Mouse (Mus musculus) stomach, embryonic 16.5 days (tissue): ENCODE data around the gene Trip6. TPM values are rescaled to one million over a fixed set of nuclear protein-coding genes. Genes with fewer than 3 reads are reported as not detected.

Experiments
- ATAC-seq: fragments of 200-750 bp; cut with Nextera tagmentation; 2 replicates; pipeline ENCODE4 v1.8.0; 2017; ENCODE audit warnings: moderate number of reproducible peaks, moderate TSS enrichment; ENCODE audit not compliant: insufficient read depth, low FRiP score
- H3K27ac ChIP-seq: fragments of 300-500 bp; sonication (generic); 2 replicates; pipeline ENCODE4 v1.5.1; 2014; ENCODE audit warnings: low read length
- H3K27me3 ChIP-seq: fragments of 300-500 bp; sonication (generic); 2 replicates; pipeline ENCODE4 v1.6.1; 2014; ENCODE audit warnings: low read length, control low read depth, mixed read lengths; ENCODE audit not compliant: control insufficient read depth, insufficient read depth
- H3K36me3 ChIP-seq: fragments of 300-500 bp; sonication (generic); 2 replicates; pipeline ENCODE4 v1.6.1; 2014; ENCODE audit warnings: low read length; ENCODE audit not compliant: control insufficient read depth, insufficient read depth
- H3K4me1 ChIP-seq: fragments of 300-500 bp; sonication (generic); 2 replicates; pipeline ENCODE4 v1.6.1; 2014; ENCODE audit warnings: low read length, control low read depth, mixed read lengths; ENCODE audit not compliant: control insufficient read depth, insufficient read depth
- H3K4me2 ChIP-seq: fragments of 300-500 bp; sonication (generic); 2 replicates; pipeline ENCODE4 v1.6.1; 2014; ENCODE audit warnings: low read depth, low read length, mixed read lengths
- H3K4me3 ChIP-seq: fragments of 300-500 bp; sonication (generic); replicated peaks from 2 replicates; pipeline ENCODE4 v1.5.1; 2014; ENCODE audit warnings: mild to moderate bottlenecking, low read length
- H3K9ac ChIP-seq: fragments of 300-500 bp; sonication (generic); 2 replicates; pipeline ENCODE4 v1.6.1; 2014; ENCODE audit warnings: low read length
- H3K9me3 ChIP-seq: fragments of 300-500 bp; sonication (generic); replicated peaks from 2 replicates; pipeline ENCODE4 v1.6.1; 2016; ENCODE audit warnings: low read length, control low read depth; ENCODE audit not compliant: control insufficient read depth
- WGBS: fragments of 180-500 bp; shearing (Covaris S2); extraction: QIAGEN DNeasy Blood & Tissue Kit; methylation state at CpG from one replicate; pipeline ENCODE4 v1.1.7; 2014; 5-methylcytosine and 5-hydroxymethylcytosine counted together
- polyA plus RNA-seq: library from polyadenylated mRNA; unstranded; fragments of >200 nt; fragmentation: Nextera tagmentation; extraction: Ambion mirVana; gene quantifications from 2 replicates; pipeline ENCODE4 v1.2.1, GENCODE M21; 2015

The Trip6 gene
- polyA plus RNA-seq, 1 experiment from 2014 or later: 77.6 TPM

- peaks cover 35% of the 10 kb centered on the region for H3K4me1 ChIP-seq
- H3K9me3 ChIP-seq: no peaks in the 10 kb centered on the region
- peak; percentile 6; the same call in 1 of the 2 replicates for ATAC-seq
- H3K4me2 ChIP-seq: peak overlapping the region; percentile 89
- peak overlapping the region; percentile 94 for H3K27ac ChIP-seq
- peak overlapping the region; percentile 93 for H3K4me3 ChIP-seq
- peak overlapping the region; percentile 96 for H3K9ac ChIP-seq
- WGBS: 4% methylated on average over 33 of the region's 33 CpGs
- H3K36me3 ChIP-seq: no peaks in the 10 kb centered on the region
- H3K27me3 ChIP-seq: no peaks in the 10 kb centered on the region
Measured at GRCm38 (mm10) chr5:137348482-137349383, 34.5 kb upstream of the Trip6 start.

DNA sequence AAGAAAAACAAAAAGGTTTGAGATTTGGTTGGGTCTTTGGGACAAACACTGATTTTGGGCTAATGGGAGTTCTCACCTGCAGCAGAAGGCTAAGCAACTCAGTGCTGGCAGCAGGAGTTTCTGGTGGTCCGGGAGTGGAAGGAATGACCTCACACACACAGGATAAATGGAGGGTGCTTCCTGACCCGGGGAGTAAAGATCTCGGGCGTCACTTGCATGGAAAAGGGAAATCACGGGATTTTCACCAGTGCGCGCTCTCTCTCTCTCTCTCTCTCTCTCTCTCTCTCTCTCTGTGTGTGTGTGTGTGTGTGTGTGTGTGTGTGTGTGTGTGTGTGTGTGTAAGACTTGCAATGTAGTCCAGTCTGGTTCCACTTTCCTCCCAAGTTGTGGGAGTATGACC, 33.7 kb upstream of the Trip6 start:
- Histone ChIP-seq H3K36me3 (no peaks in the 10 kb centered on the region), H3K9ac (no peak overlapping the region), H3K9me3 (no peaks in the 10 kb centered on the region), H3K27me3 (no peaks in the 10 kb centered on the region), H3K4me3 (no peak overlapping the region), H3K4me2 (peak overlapping the region; percentile 89; the same call in 1 of the 2 replicates), H3K4me1 (peaks cover 35% of the 10 kb centered on the region), H3K27ac (peak overlapping the region; percentile 94)
- ATAC-seq: no peak
- 24% methylated on average over 7 of the region's 7 CpGs for WGBS

DNA sequence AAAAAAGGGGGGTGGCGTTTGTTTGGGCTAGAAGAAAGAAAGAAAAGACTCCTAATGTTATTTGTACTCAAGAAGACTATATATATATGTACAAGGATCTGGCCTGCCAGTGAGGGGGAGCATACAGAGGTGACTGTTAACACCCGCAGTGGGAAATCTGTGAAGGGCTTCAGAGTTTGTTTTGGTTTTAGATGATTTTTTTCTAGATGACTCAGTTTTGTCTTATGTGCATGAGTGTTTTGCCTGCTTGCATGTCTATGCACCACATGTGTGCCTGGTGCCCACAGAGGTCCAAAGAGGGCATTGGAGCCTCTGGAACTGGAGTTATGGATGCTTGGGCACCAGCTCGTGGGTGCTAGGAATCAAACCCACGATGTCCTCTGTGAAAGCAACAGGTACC, 32.8 kb upstream of the Trip6 start:
- Histone ChIP-seq H3K4me3 (no peak overlapping the region), H3K27ac (peak overlapping the region; percentile 75), H3K4me2 (no peak overlapping the region), H3K9ac (no peak overlapping the region), H3K4me1 (peaks cover 26% of the 10 kb centered on the region), H3K36me3 (no peaks in the 10 kb centered on the region), H3K9me3 (no peaks in the 10 kb centered on the region), H3K27me3 (no peaks in the 10 kb centered on the region)
- ATAC-seq: no peak
- 74% methylated on average over 4 of the region's 4 CpGs for WGBS

GRCm38 (mm10) chr5:137346388-137346787, 32.2 kb upstream of the Trip6 start:
- Histone ChIP-seq H3K27ac (peak overlapping the region; percentile 75), H3K9me3 (no peaks in the 10 kb centered on the region), H3K36me3 (no peaks in the 10 kb centered on the region), H3K4me1 (peaks cover 22% of the 10 kb centered on the region), H3K27me3 (no peaks in the 10 kb centered on the region), H3K9ac (no peak overlapping the region), H3K4me2 (peak overlapping the region; percentile 31), H3K4me3 (no peak overlapping the region)
- 45% methylated on average over 1 of the region's 1 CpGs for WGBS
- ATAC-seq: no peak

GRCm38 (mm10) chr5:137345821-137346220, 31.6 kb upstream of the Trip6 start:
- ATAC-seq: peak; percentile 46
- H3K9me3 ChIP-seq: no peaks in the 10 kb centered on the region
- peaks cover 22% of the 10 kb centered on the region for H3K4me1 ChIP-seq
- WGBS: 15% methylated on average over 9 of the region's 9 CpGs
- no peak overlapping the region for H3K9ac ChIP-seq
- H3K4me3 ChIP-seq: no peak overlapping the region
- H3K27me3 ChIP-seq: no peaks in the 10 kb centered on the region
- H3K27ac ChIP-seq: peak overlapping the region; percentile 75
- peak overlapping the region; percentile 31 for H3K4me2 ChIP-seq
- no peaks in the 10 kb centered on the region for H3K36me3 ChIP-seq

DNA sequence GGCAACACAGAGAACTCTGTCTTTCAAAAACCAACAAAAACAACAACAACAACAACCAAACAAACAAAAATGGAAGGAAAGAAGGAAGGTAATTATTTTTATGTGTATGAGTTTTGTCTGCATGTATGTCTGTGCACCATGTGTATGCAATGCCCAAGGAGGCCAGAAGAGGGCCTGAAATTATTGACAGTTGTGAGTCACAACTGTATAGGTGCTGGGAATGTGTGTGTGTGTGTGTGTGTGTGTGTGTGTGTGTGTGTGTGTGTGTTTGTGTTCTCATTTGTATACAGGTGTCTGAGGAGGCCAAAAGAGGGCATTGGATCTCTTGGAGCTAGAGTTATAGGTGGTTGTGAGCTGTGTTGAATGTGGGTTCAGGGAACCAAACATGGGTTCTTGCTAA, 29.7 kb upstream of the Trip6 start:
- H3K4me3 ChIP-seq: no peak overlapping the region
- H3K9me3 ChIP-seq: no peaks in the 10 kb centered on the region
- no peak for ATAC-seq
- peaks cover 29% of the 10 kb centered on the region for H3K4me1 ChIP-seq
- no peak overlapping the region for H3K9ac ChIP-seq
- no peaks in the 10 kb centered on the region for H3K36me3 ChIP-seq
- H3K27ac ChIP-seq: no peak overlapping the region
- H3K27me3 ChIP-seq: no peaks in the 10 kb centered on the region
- H3K4me2 ChIP-seq: no peak overlapping the region

- no peaks in the 10 kb centered on the region for H3K36me3 ChIP-seq
- ATAC-seq: no peak
- 94% methylated on average over 5 of the region's 5 CpGs for WGBS
- no peak overlapping the region for H3K4me2 ChIP-seq
- no peak overlapping the region for H3K4me3 ChIP-seq
- H3K9ac ChIP-seq: no peak overlapping the region
- H3K27me3 ChIP-seq: no peaks in the 10 kb centered on the region
- H3K4me1 ChIP-seq: peaks cover 28% of the 10 kb centered on the region
- no peak overlapping the region for H3K27ac ChIP-seq
- H3K9me3 ChIP-seq: no peaks in the 10 kb centered on the region
Measured at GRCm38 (mm10) chr5:137343412-137343811, 29.2 kb upstream of the Trip6 start.

GRCm38 (mm10) chr5:137342407-137343012, 28.3 kb upstream of the Trip6 start:
- Histone ChIP-seq H3K4me2 (no peak overlapping the region), H3K27me3 (no peaks in the 10 kb centered on the region), H3K36me3 (no peaks in the 10 kb centered on the region), H3K4me1 (peaks cover 26% of the 10 kb centered on the region), H3K9ac (no peak overlapping the region), H3K27ac (no peak overlapping the region), H3K9me3 (no peaks in the 10 kb centered on the region), H3K4me3 (no peak overlapping the region)
- WGBS: 34% methylated on average over 7 of the region's 7 CpGs
- ATAC-seq: no peak

DNA sequence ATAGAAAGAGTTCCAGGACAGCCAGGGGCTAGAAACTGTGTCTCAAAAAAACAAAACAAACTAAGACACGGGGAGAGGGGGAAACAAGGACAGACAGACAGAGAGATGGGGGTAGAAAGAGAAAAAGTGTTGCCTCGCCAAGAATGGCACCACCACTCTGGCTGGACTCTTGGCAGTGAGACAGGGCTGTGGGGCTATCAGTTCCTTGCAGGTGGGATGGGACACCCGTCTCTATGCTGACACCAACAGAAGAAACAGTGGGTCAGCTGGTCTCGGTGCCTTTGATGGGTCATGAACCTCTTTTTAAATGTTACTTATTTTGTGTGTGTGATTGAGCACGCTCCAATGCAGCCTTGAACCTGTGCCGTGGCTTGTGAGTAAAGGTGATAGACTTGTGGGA, 26.0 kb upstream of the Trip6 start:
- no peak overlapping the region; the same call in 1 of the 2 replicates for H3K27ac ChIP-seq
- H3K36me3 ChIP-seq: no peaks in the 10 kb centered on the region
- no peak overlapping the region for H3K9ac ChIP-seq
- peaks cover 19% of the 10 kb centered on the region for H3K4me1 ChIP-seq
- WGBS: 71% methylated on average over 6 of the region's 6 CpGs
- no peak for ATAC-seq
- H3K4me2 ChIP-seq: no peak overlapping the region
- H3K27me3 ChIP-seq: no peaks in the 10 kb centered on the region
- H3K9me3 ChIP-seq: no peaks in the 10 kb centered on the region
- no peak overlapping the region for H3K4me3 ChIP-seq
